Mouse (Mus musculus) megakaryocyte-erythroid progenitor cell, adult 5-6 weeks (primary cell): ENCODE measurements around the gene Slamf8. TPM values are rescaled to one million over a fixed set of nuclear protein-coding genes. Genes with fewer than 3 reads are reported as not detected.

Source experiments
- ATAC-seq: replicated peaks from 2 replicates; pipeline ENCODE4 v1.8.0; 2016; ENCODE audit warnings: mild to moderate bottlenecking, inconsistent platforms; ENCODE audit not compliant: severe bottlenecking, poor library complexity, low FRiP score, low TSS enrichment
- total RNA-seq, 2 experiments: library from RNA; stranded (forward) in 1 of 2; stranded (reverse) in 1 of 2; fragments of 200-1000, 215-1000 nt in 1 of 2; fragments of >200 nt in 1 of 2; fragmentation: Nextera tagmentation in 1 of 2; gene quantifications; 2 replicates each; pipeline ENCODE4 v1.2.3; 2014 to 2017

Gene Slamf8
- total RNA-seq, 2 experiments from 2014 or later, result not detected

DNA sequence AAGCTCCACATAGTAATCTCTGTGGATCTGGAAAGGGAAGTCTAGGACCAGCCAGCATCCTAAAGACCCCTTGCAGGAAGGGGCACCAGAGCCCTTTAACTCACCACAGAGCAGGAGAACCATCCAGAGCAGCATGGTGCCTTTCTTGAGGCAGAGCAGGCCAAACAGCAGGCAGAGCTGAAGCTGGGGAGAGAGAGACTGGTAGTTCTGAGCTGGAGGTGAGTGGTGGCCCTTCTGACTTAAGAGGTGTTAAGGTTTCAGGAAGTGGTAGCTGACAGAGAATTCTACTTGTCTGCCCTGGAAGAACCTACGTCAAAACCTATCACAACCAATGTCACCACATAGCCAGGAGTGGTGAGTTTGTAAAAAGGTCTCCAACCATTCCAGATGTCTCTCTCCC is 12.0 kb upstream of the Slamf8 start, which contains the start of gene Fcrl6:
TSS of gene Fcrl6 (minus strand) at position 226 of the 400 bp plus-strand sequence.
- no peak for ATAC-seq

GRCm38 (mm10) chr1:172594495-172594894 is 4.1 kb upstream of the Slamf8 start:
- ATAC-seq, result peak; percentile 69

DNA sequence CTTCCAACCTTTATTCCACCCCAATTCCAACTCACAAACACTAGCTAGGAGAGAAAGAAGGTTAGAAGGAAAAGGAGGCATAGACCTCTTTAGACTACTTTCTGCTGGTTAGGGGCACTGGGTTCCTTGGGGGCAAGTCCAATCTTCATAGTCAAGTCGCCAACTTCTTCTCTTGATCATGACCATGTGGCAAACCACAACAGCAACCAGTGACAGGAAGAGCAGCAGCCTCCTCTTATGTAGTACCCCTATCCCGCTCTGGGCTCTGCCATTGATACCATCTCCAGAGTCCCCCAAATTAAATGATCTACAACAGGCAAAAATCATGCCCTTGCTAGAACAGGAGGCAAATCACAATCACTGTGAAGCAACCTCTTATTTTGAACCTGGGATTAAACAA is 3.6 kb upstream of the Slamf8 start:
- no peak for ATAC-seq

DNA sequence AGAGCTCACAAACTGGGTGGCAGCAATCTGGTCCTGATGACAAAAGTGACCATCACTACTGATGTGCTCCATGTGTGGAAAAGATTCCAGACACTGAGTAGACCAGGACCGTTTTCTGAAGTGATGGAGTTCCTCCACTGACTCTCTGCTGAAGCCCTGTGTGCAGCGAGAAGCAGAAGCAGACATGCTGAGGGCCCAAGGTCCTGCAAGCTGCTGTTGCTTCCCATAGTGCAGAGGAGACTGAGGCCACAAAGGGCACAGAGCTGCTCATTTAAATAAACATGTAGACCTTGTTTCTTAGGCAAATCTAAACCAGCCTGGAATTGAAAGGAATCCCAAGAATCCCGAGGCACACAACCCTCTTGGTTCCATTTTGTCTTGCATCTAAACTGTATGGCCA is 3.0 kb upstream of the Slamf8 start:
- ATAC-seq, result no peak

- ATAC-seq, result no peak
Observed at GRCm38 (mm10) chr1:172585612-172586567, 4.5 kb downstream of the Slamf8 start.

GRCm38 (mm10) chr1:172585026-172585425 is 5.3 kb downstream of the Slamf8 start:
- ATAC-seq, result no peak

DNA sequence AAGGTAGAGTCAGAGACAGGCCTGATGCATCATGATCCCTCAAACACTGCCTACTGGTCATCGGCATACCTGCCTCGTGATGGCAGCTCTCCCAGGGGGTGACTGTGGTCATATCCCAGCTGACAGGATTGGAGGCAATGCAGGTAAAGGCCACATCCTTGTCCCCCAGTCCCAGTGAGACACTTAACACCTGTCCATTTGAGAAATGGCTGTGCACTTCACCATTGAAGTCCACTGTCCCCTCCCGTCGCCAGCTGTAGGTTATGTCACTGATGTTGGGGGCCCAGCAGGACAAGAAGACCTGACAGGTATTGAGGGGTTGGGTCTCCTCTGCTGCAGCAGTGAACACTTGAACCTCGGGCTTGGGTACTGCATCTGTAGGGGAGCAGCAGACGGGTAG is 6.1 kb downstream of the Slamf8 start:
- no peak for ATAC-seq

- no peak for ATAC-seq
Observed at GRCm38 (mm10) chr1:172582436-172582835, 7.9 kb downstream of the Slamf8 start.

GRCm38 (mm10) chr1:172580116-172580515 is 10.3 kb downstream of the Slamf8 start:
- ATAC-seq, result no peak

DNA sequence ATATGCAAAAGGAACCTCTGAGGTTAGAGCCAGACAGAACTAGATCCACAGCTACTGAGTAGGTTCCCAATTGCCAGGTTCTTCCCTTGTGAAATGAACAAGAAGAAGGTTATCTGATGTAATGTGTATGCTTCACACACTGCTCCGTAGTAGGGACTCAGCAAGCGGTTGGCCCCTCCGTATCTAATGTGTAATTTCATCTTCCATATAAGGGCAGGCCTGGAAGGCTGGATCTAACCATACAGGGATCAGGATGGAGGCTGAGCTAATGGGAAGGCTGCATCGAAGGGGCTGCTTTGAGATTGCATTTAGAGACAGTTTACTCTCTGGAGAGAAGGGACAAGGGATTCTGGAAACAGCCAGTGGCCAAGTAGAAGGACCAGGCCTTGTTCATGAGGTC is 22.6 kb downstream of the Slamf8 start:
- no peak for ATAC-seq

- no peak for ATAC-seq
Observed at GRCm38 (mm10) chr1:172566131-172566530, 24.2 kb downstream of the Slamf8 start.

- peak; percentile 45 for ATAC-seq
Observed at GRCm38 (mm10) chr1:172563465-172563828, 26.9 kb downstream of the Slamf8 start.

DNA sequence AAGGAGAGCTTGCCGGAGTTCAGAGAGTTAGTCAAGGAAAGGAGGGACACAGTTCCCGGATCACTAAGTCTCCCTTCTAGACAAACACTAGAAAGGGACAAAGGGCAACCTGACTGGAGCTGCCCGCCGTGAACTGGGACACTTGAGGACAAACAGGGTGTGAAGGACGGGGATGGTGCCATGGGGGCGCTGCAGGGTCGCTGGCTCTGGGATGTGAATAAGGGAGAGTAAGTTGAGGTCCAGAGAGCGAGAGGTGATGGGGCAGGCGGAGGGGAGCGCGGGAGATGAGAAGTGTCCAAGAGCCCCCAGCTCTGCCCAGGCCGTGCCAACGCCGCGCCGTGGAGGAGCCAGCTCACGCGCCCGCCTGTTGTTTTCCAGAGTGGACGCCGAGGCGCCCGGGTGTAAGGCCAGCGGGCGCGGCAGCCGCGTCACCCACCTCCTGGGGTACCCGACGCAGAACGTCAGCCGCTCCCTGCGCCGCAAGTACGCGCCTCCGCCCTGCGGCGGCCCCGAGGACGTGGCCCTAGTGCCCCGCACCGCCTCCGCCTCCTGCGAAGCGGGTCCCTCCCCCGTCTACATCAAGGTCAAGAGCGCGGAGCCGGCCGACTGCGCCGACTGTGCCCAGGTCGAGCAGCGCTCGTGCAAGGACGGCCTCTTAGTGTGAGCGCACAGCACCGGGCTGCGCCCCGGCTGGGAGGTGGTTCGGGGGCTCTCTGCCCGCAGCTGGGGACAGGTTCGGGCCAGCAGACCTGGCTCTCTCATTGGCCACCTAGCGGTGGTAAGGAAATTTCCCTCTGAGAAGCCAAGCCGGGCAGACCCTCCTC is 27.5 kb downstream of the Slamf8 start:
- ATAC-seq, result peak; percentile 81

DNA sequence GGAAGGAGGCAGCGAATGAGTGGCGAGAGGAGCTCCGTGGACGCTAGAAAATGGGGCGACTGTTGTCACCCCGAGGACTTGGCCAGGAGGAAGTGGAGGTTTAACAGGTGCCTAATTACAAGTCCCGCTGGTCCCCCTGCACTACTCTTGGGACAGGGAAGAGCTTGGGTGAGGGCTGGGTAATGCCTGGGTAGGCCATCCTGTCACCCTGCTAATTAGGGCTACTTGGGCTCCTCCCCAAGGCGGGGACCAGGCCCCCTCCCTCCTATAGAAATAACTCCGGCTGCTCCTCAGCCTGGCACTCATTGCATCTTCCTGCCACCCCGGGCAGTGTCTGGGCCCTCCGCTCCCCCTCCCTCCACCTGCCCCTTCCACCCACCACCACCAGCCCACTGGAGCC is 34.7 kb downstream of the Slamf8 start, which contains the start of gene Vsig8:
TSS of gene Vsig8 (plus strand) at position 301 of the 400 bp plus-strand sequence.
- ATAC-seq, result no peak

DNA sequence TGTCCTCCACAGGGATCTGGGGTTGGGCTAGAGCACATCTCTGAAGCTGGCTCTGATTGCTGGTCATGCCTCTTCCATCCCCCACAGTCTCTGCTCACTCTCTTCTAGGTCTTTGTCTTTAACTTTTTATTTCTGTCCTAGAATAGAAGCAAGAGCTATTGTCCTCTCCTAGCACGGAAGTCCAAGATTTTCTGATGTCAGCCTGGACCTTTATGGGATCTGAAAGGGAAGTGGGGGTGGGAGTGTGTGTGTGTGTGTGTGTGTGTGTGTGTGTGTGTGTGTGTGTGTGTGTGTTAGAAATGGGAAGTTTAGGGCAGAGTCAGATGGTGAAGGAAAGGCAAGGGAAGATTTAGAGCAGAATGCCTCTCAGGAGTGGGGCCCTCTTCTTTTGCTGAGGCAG is 37.7 kb downstream of the Slamf8 start:
- no peak for ATAC-seq

- no peak for ATAC-seq
Observed at GRCm38 (mm10) chr1:172551009-172551408, 39.4 kb downstream of the Slamf8 start.

DNA sequence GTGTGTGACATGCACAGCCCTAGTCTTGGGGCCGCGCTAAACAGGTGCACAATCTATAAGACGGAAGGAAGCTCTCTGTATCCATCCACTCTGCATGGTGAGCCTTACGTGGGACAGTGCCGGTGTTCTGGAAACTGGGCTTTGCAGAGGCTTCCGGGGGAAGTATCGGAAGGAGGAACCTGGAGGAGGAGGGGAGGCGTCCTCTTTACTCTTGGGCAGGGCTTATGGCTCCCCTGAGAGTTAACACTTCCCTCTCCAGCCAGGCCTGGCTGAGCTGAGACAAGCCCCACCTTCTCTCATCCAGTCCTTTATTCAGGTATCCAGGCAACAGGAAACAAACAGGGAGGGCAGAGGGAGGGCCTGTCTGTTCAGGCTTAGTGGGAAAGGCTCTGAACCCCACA is 39.8 kb downstream of the Slamf8 start:
- ATAC-seq, result peak; percentile 51

DNA sequence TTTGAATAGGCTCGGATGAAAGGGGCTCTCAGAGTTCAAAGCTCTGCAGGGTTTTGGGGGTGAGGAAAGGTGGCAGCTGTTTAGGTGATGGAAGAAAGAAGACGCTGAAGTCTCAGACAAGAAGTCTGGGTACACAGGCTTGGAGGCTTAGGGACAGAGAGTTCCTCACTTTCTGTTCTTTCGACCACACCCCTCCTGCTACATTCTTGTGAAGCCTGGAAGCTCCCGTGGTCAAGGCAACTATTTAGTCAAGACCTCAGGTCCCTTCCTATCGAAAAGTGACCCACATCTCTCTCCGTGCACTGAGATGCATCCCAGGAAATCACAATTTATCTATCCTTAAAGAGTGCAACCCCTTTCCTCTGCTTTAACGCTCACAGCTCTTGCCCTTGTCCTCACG is 40.7 kb downstream of the Slamf8 start:
- no peak for ATAC-seq

GRCm38 (mm10) chr1:172549314-172549713 is 41.1 kb downstream of the Slamf8 start:
- ATAC-seq, result 0 out of 2 replicates have a peak, but pooled peaks have one; percentile 17

- peak; percentile 45 for ATAC-seq
Observed at GRCm38 (mm10) chr1:172548501-172548900, 41.9 kb downstream of the Slamf8 start.
